Mouse (Mus musculus) erythroblast, embryonic 14.5 days (primary cell): ENCODE results near the gene Rbp1. TPM values are rescaled to one million over a fixed set of nuclear protein-coding genes. Genes with fewer than 3 reads are reported as not detected.

Source experiments
- H3K27me3 ChIP-seq: 2 replicates; pipeline ENCODE4 v1.6.1; 2012; ENCODE audit warnings: inconsistent platforms; ENCODE audit not compliant: control insufficient read depth
- H3K36me3 ChIP-seq: 2 replicates; pipeline ENCODE4 v1.6.1; 2012; ENCODE audit warnings: mild to moderate bottlenecking, inconsistent platforms; ENCODE audit not compliant: control insufficient read depth
- H3K4me1 ChIP-seq: 2 replicates; pipeline ENCODE4 v1.6.1; 2012; ENCODE audit warnings: inconsistent platforms; ENCODE audit not compliant: control insufficient read depth
- H3K4me3 ChIP-seq: replicated peaks from 2 replicates; pipeline ENCODE3; 2012; ENCODE audit warnings: moderate library complexity, mild to moderate bottlenecking, inconsistent platforms
- H3K9me3 ChIP-seq: 2 replicates; pipeline ENCODE4 v1.6.1; 2012; ENCODE audit warnings: low read length, inconsistent platforms, mixed read lengths; ENCODE audit not compliant: control insufficient read depth
- GATA1 ChIP-seq: IDR thresholded peaks from 2 replicates; pipeline ENCODE4 v1.6.1; 2012; ENCODE audit warnings: low read length, inconsistent platforms, mixed read lengths
- TAL1 ChIP-seq: IDR thresholded peaks from 3 replicates; pipeline ENCODE4 v1.6.1; 2012; ENCODE audit warnings: low read length, inconsistent platforms, mixed read lengths
- polyA plus RNA-seq: library from polyadenylated mRNA; stranded (reverse); fragments of >175 nt; gene quantifications from 2 replicates; pipeline ENCODE4 v1.2.3, GENCODE M21; 2012

Gene Rbp1
- polyA plus RNA-seq, 1 experiment = 0.34 TPM

GRCm38 (mm10) chr9:98397211-98397610 is 25.6 kb upstream of the Rbp1 start:
- peaks cover 68% of the 10 kb centered on the region for H3K36me3 ChIP-seq
- no peaks in the 10 kb centered on the region for H3K9me3 ChIP-seq
- peaks cover 16% of the 10 kb centered on the region for H3K4me1 ChIP-seq
- no peak overlapping the region for H3K4me3 ChIP-seq
- no peaks in the 10 kb centered on the region for H3K27me3 ChIP-seq
- TF ChIP-seq TAL1 (no peak), GATA1 (no peak)

DNA sequence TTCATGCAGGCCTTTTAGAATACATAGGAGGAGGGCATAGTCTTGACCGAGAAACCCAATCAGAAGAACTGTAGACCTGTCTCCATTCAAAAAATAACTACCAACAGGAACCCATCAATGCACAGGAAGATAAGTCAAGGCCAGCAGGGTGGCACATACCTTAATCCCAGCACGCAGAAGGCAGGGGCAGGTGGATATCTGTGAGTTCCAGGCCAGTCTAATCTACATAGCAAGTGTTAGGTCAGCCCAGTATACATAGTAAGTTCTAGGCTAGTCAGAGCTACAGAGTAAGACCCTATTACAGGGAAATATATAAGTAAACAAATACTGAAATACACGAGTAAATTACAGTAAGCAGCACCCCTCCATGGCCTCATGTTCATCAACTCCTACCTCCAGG is 24.9 kb upstream of the Rbp1 start:
- no peak for TF ChIP-seq GATA1
- no peak overlapping the region for H3K4me3 ChIP-seq
- peaks cover 72% of the 10 kb centered on the region for H3K36me3 ChIP-seq

GRCm38 (mm10) chr9:98400185-98400894 is 22.4 kb upstream of the Rbp1 start:
- H3K4me1 ChIP-seq = peaks cover 16% of the 10 kb centered on the region
- no peaks in the 10 kb centered on the region for H3K27me3 ChIP-seq
- no peak overlapping the region for H3K4me3 ChIP-seq
- H3K9me3 ChIP-seq = no peaks in the 10 kb centered on the region
- peaks cover 87% of the 10 kb centered on the region for H3K36me3 ChIP-seq
- TF ChIP-seq TAL1 = no peak
- no peak for TF ChIP-seq GATA1

More for the DNA sequence above, 24.9 kb upstream of the Rbp1 start:
- Histone ChIP-seq H3K9me3 (no peaks in the 10 kb centered on the region), H3K27me3 (no peaks in the 10 kb centered on the region), H3K4me1 (peaks cover 16% of the 10 kb centered on the region)

- peaks cover 16% of the 10 kb centered on the region for H3K4me1 ChIP-seq
- no peaks in the 10 kb centered on the region for H3K9me3 ChIP-seq
- H3K27me3 ChIP-seq = no peaks in the 10 kb centered on the region
- peaks cover 94% of the 10 kb centered on the region for H3K36me3 ChIP-seq
- H3K4me3 ChIP-seq = no peak overlapping the region
- TF ChIP-seq GATA1 (no peak), TAL1 (no peak)
Observed at GRCm38 (mm10) chr9:98401611-98402010, 21.1 kb upstream of the Rbp1 start.

DNA sequence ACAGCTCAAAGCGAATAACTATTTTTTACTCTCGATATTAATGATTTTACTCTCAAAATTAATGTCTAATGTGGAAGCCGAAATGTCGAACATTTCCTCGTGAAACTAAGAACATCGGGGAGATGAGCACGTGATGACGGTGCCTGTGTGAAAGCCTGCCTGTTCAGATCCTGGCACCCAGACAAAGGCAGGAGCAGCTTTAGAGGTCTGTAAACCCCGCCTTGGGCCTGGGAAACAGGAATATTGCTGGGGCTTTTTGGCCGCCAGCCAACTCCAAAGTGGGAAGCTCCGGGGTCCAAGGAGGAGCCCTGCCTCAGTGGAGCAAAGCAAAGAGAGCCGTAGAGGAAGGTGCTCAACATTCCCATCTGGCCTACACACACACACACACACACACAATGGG is 15.0 kb upstream of the Rbp1 start:
- peaks cover 97% of the 10 kb centered on the region for H3K36me3 ChIP-seq
- no peak overlapping the region for H3K4me3 ChIP-seq

DNA sequence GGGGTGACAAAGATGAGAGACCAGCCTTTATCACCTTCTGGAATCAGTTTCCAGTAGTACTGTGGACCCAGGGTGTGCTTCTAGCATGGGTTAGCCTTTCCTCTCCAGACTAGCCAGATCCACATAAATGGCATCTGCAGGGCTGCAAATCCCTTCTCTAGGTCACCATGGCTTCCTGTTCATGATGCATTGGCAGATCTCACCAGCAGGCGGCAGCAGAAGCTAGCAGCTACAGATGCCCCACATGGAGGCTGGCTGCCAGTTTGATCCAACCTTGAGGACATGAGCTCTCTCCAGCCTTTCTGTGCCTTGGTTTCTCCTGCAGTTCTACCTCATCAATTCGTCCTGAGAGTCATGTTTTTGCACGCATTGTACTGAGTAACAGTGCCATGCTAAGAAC is 13.6 kb upstream of the Rbp1 start:
- Histone ChIP-seq H3K27me3 (no peaks in the 10 kb centered on the region), H3K36me3 (peaks cover 95% of the 10 kb centered on the region)

More for the DNA sequence above, 15.0 kb upstream of the Rbp1 start:
- Histone ChIP-seq H3K4me1 (no peaks in the 10 kb centered on the region), H3K9me3 (no peaks in the 10 kb centered on the region), H3K27me3 (no peaks in the 10 kb centered on the region)
- TF ChIP-seq TAL1 (no peak), GATA1 (no peak)

GRCm38 (mm10) chr9:98415427-98415826 is 7.3 kb upstream of the Rbp1 start:
- peaks cover 58% of the 10 kb centered on the region for H3K36me3 ChIP-seq
- no peak for TF ChIP-seq GATA1
- no peak for TF ChIP-seq TAL1
- no peak overlapping the region for H3K4me3 ChIP-seq
- H3K4me1 ChIP-seq = no peaks in the 10 kb centered on the region
- no peaks in the 10 kb centered on the region for H3K27me3 ChIP-seq
- no peaks in the 10 kb centered on the region for H3K9me3 ChIP-seq

More for the DNA sequence above, 13.6 kb upstream of the Rbp1 start:
- Histone ChIP-seq H3K4me3 (no peak overlapping the region), H3K4me1 (no peaks in the 10 kb centered on the region), H3K9me3 (no peaks in the 10 kb centered on the region)
- TF ChIP-seq GATA1 (no peak), TAL1 (no peak)

DNA sequence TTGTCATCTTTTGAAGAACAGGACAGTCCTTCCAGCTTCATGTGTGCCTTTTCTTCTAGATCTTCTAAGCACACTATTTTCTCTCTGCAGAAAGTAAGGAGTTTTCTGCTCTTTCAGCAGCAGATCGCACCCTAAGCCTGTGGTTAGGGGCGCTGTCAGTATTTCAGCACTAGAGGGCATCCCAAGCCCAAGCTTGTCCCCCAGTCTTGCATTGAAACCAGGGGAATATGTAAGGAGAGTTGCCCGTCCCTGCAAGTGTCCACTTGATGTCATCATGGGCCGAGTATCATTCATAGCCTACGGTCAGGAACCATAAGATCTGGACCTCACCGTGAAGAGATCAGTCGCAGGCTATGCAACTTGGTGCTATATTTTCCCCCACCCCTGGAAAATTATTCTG is 4.8 kb upstream of the Rbp1 start:
- no peak for TF ChIP-seq GATA1
- no peak for TF ChIP-seq TAL1
- no peaks in the 10 kb centered on the region for H3K4me1 ChIP-seq
- no peaks in the 10 kb centered on the region for H3K9me3 ChIP-seq
- peaks cover 36% of the 10 kb centered on the region for H3K36me3 ChIP-seq
- H3K4me3 ChIP-seq = no peak overlapping the region
- peaks cover 5% of the 10 kb centered on the region for H3K27me3 ChIP-seq

DNA sequence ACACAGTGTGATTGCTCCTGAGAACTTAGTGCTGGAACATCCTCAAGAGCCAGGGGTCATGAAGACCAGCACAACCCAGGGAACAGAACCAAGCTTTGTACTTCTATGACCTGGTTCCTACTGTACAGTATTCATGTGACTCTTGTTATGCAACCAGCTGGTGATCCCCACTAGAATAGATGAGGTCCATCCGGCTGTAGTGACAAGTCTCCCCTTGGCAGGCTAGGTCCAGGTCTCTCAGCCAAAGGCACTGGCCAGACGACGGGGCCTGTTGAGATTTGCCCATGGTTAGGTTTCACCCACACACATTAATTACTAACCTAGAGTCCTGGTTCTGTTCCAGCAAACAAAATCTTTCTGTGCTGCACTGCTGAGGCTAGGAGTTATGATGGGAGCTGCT is 4.4 kb upstream of the Rbp1 start:
- no peak overlapping the region for H3K4me3 ChIP-seq
- no peaks in the 10 kb centered on the region for H3K9me3 ChIP-seq
- peaks cover 31% of the 10 kb centered on the region for H3K36me3 ChIP-seq
- H3K4me1 ChIP-seq = no peaks in the 10 kb centered on the region
- no peak for TF ChIP-seq GATA1
- no peak for TF ChIP-seq TAL1
- peaks cover 9% of the 10 kb centered on the region for H3K27me3 ChIP-seq

- peaks cover 32% of the 10 kb centered on the region for H3K27me3 ChIP-seq
- peaks cover 11% of the 10 kb centered on the region for H3K36me3 ChIP-seq
- H3K4me3 ChIP-seq = no peak overlapping the region
- H3K9me3 ChIP-seq = no peaks in the 10 kb centered on the region
- H3K4me1 ChIP-seq = no peaks in the 10 kb centered on the region
- TF ChIP-seq GATA1 = no peak
- no peak for TF ChIP-seq TAL1
Observed at GRCm38 (mm10) chr9:98420666-98421065, 2.1 kb upstream of the Rbp1 start.
